ENCODE assay signal across 32 mouse cellular contexts in the genomic region with DNA sequence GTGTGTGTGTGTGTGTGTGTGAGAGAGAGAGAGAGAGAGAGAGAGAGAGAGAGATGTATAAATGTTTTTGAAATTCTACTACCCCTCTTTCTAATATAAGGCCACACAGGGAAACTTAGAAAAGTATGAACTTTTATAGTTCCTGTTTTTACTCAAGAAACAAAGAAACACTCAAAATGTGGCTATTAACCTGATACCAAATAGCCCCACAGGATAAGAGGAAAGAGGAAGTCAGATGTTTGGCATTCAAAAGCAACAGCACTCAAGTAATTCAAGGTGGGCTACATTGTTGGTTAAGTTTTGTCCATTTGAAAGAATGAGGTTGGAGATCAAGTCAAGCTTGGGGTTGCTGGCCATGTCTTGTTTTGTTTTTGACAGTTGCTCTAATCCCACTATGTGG. TPM values are rescaled to one million over a fixed set of nuclear protein-coding genes. Genes with fewer than 3 reads are reported as not detected.
DNase-seq lines count a peak whose midpoint lies in the region; ATAC-seq and TF ChIP-seq lines count a peak whose summit lies in the region.
"Had no signal": no experiment of that assay in that cellular context is flagged by ENCODE, and none has a peak within 500 bp of the region (broad histone marks: within the 10 kb centered on the region; RNA-seq: fewer than 3 reads in every experiment).

No protein-coding gene starts in this region.

- no peaks in the 10 kb centered on the region for H3K27me3 ChIP-seq in MEL (ENCODE audit: control insufficient read depth in 1 of 2, insufficient read depth in 2 of 2, low read length in 2 of 2)
- H3K27me3 ChIP-seq in midbrain, embryonic 11.5 days (ENCODE audit: control insufficient read depth, insufficient read depth, low read length) = no peaks in the 10 kb centered on the region
- H3K27me3 ChIP-seq: forebrain, embryonic 13.5 days; hindbrain, embryonic 13.5 days had no signal

- H3K27ac ChIP-seq in MEL (ENCODE audit: control insufficient read depth, low read depth, low read length) = peak overlapping the region; percentile 99
- no peak overlapping the region for H3K27ac ChIP-seq in midbrain, embryonic 11.5 days (ENCODE audit: low read depth, low read length)
- H3K27ac ChIP-seq: forebrain, embryonic 10.5 days; forebrain, embryonic 13.5 days; hindbrain, embryonic 10.5 days; hindbrain, embryonic 13.5 days had no signal

- DNase-seq in MEL (ENCODE audit: low read depth, low spot score) = peak; percentile 90
- DNase-seq in thymus, postnatal 0 days (ENCODE audit: low spot score) = no peak
- DNase-seq in ovary, postnatal 14 days (ENCODE audit: low spot score) = no peak
- no peak for DNase-seq in midbrain, embryonic 11.5 days (ENCODE audit: low spot score, missing footprints)
- DNase-seq: adrenal gland, adult 8-10 months; adrenal gland, postnatal 25 days; cerebellum, adult 11-12 months; cerebellum, adult 8-10 months; cerebellum, postnatal 10 days; cerebellum, postnatal 36 days; gastrocnemius, postnatal 10 days; gastrocnemius, postnatal 36 days; heart, adult 11 months had no signal

- H3K9ac ChIP-seq in MEL (ENCODE audit: control insufficient read depth, low read depth, low read length, poor library complexity, severe bottlenecking) = peak overlapping the region; percentile 64
- no peak overlapping the region for H3K9ac ChIP-seq in midbrain, embryonic 11.5 days (ENCODE audit: low read length)
- H3K9ac ChIP-seq: forebrain, embryonic 13.5 days; hindbrain, embryonic 13.5 days had no signal

- peaks cover 0 to 30% of the 10 kb centered on the region in 2 experiments; a peak in 2 of 4 replicates for H3K36me3 ChIP-seq in MEL (ENCODE audit: control insufficient read depth in 1 of 2, insufficient read depth in 2 of 2, low read length in 2 of 2)
- H3K36me3 ChIP-seq in midbrain, embryonic 11.5 days (ENCODE audit: control insufficient read depth, insufficient read depth, low read length) = no peaks in the 10 kb centered on the region
- H3K36me3 ChIP-seq: forebrain, embryonic 10.5 days; hindbrain, embryonic 10.5 days; hindbrain, embryonic 13.5 days had no signal

- no peaks in the 10 kb centered on the region; the same call in 1 of the 2 replicates for H3K9me3 ChIP-seq in MEL (replicated peaks; ENCODE audit: insufficient read depth, low read length)
- H3K9me3 ChIP-seq in midbrain, embryonic 11.5 days (ENCODE audit: control insufficient read depth, low read length) = no peaks in the 10 kb centered on the region
- H3K9me3 ChIP-seq: forebrain, embryonic 13.5 days; hindbrain, embryonic 13.5 days had no signal

- no peaks in the 10 kb centered on the region; the same call in 1 of the 2 replicates for H3K79me2 ChIP-seq in MEL (ENCODE audit: control insufficient read depth, insufficient read depth, low read length, poor library complexity)

- peaks cover 20 to 27% of the 10 kb centered on the region in 2 experiments for H3K4me1 ChIP-seq in MEL (ENCODE audit: control insufficient read depth in 1 of 2, insufficient read depth in 2 of 2, low read length in 2 of 2)
- no peaks in the 10 kb centered on the region for H3K4me1 ChIP-seq in midbrain, embryonic 11.5 days (ENCODE audit: control insufficient read depth, insufficient read depth, low read length)
- H3K4me1 ChIP-seq: forebrain, embryonic 10.5 days; forebrain, embryonic 13.5 days; hindbrain, embryonic 10.5 days; hindbrain, embryonic 13.5 days had no signal

- no peak overlapping the region for H3K4me3 ChIP-seq in MEL (ENCODE audit: control insufficient read depth in 1 of 2, insufficient read depth in 1 of 2, low read depth in 2 of 2, low read length in 2 of 2)
- H3K4me3 ChIP-seq in midbrain, embryonic 11.5 days (ENCODE audit: low read depth, low read length) = no peak overlapping the region
- H3K4me3 ChIP-seq: forebrain, embryonic 10.5 days; forebrain, embryonic 13.5 days; hindbrain, embryonic 10.5 days; hindbrain, embryonic 13.5 days had no signal

- no peak for TF ChIP-seq POLR2A in MEL (IDR thresholded peaks at IDR 0.05; ENCODE audit: control insufficient read depth in 1 of 2, insufficient read depth in 1 of 2, low read depth in 1 of 2, low read length in 2 of 2, poor library complexity in 1 of 2)

- TF ChIP-seq CTCF in MEL (IDR thresholded peaks at IDR 0.05 in 2 of 3, conservative IDR thresholded peaks at IDR 0.05 in 1 of 3; ENCODE audit: control insufficient read depth in 1 of 3, insufficient read depth in 1 of 3, low read depth in 2 of 3, low read length in 3 of 3, poor library complexity in 1 of 3, severe bottlenecking in 1 of 3) = no peak

- peak; percentile 85 for ATAC-seq in common myeloid progenitor, adult 5-6 weeks (replicated peaks; ENCODE audit: low read depth, poor library complexity, severe bottlenecking)
- 0 out of 2 replicates have a peak, but pooled peaks have one; percentile 35 for ATAC-seq in megakaryocyte, adult 5-6 weeks (ENCODE audit: poor library complexity, severe bottlenecking)
- ATAC-seq in midbrain, embryonic 11.5 days (ENCODE audit: low FRiP score) = no peak
- ATAC-seq: activated CD4-positive, CD25-positive, alpha-beta regulatory T cell, adult 4 months; forebrain, embryonic 13.5 days; forebrain, embryonic 16.5 days; hindbrain, embryonic 16.5 days had no signal

- TF ChIP-seq EP300 in MEL (IDR thresholded peaks at IDR 0.05; ENCODE audit: low read depth in 1 of 2, low read length in 2 of 2) = peak; percentile 83 to 94; a peak in 3 of 4 replicates

- H3K4me2 ChIP-seq in midbrain, embryonic 11.5 days = no peak overlapping the region
- H3K4me2 ChIP-seq: forebrain, embryonic 13.5 days; heart, embryonic 11.5 days; hindbrain, embryonic 13.5 days had no signal

- TF ChIP-seq RAD21 in MEL (IDR thresholded peaks at IDR 0.05; ENCODE audit: low read depth, low read length) = no peak

TF ChIP-seq in MEL, 35 proteins besides CTCF, POLR2A, EP300 and RAD21 (continues in another document):
- no peak for TF ChIP-seq MXI1 (IDR thresholded peaks at IDR 0.05; ENCODE audit: low read depth, low read length)
- TF ChIP-seq ZC3H11A (IDR thresholded peaks at IDR 0.05; ENCODE audit: low read depth, low read length) = no peak
- TF ChIP-seq MAX (IDR thresholded peaks at IDR 0.05; ENCODE audit: low read length) = no peak; the same call in 1 of the 2 replicates
- TF ChIP-seq TCF12 (IDR thresholded peaks at IDR 0.05; ENCODE audit: low read depth, low read length) = peak; percentile 51; the same call in 1 of the 2 replicates
- no peak for TF ChIP-seq ZKSCAN1 (IDR thresholded peaks at IDR 0.05; ENCODE audit: low read depth, low read length)
- TF ChIP-seq GATA1 (IDR thresholded peaks at IDR 0.05; ENCODE audit: low read depth, low read length) = peak; percentile 80
- TF ChIP-seq MEF2A (IDR thresholded peaks at IDR 0.05; ENCODE audit: extremely low read depth, insufficient replicate concordance, low read depth, low read length, poor library complexity, severe bottlenecking) = no peak
- no peak for TF ChIP-seq BHLHE40 (IDR thresholded peaks at IDR 0.05; ENCODE audit: borderline replicate concordance, low read depth, low read length)
- peak; percentile 56 for TF ChIP-seq HCFC1 (IDR thresholded peaks at IDR 0.05; ENCODE audit: low read depth, low read length)
- no peak for TF ChIP-seq NRF1 (IDR thresholded peaks at IDR 0.05; ENCODE audit: insufficient read depth, low read depth, low read length, poor library complexity, severe bottlenecking)
- TF ChIP-seq ETS1 (IDR thresholded peaks at IDR 0.05; ENCODE audit: low read depth, low read length) = peak; percentile 85
- peak; percentile 29; the same call in 1 of the 2 replicates for TF ChIP-seq ZNF384 (IDR thresholded peaks at IDR 0.05; ENCODE audit: low read depth, low read length)
- TF ChIP-seq CHD1 (IDR thresholded peaks at IDR 0.05; ENCODE audit: low read depth, low read length) = no peak
- TF ChIP-seq CHD2 (IDR thresholded peaks at IDR 0.05; ENCODE audit: low read length) = no peak
- TF ChIP-seq NELFE (IDR thresholded peaks at IDR 0.05; ENCODE audit: low read depth, low read length) = no peak
- TF ChIP-seq TAL1 (IDR thresholded peaks at IDR 0.05; ENCODE audit: low read length) = 0 out of 2 replicates have a peak, but pooled peaks have one; percentile 8
- TF ChIP-seq MAZ (IDR thresholded peaks at IDR 0.05; ENCODE audit: low read depth, low read length) = no peak
- TF ChIP-seq ELF1 (IDR thresholded peaks at IDR 0.05; ENCODE audit: low read depth, low read length) = no peak
- peak; percentile 63; the same call in 1 of the 2 replicates for TF ChIP-seq RCOR1 (IDR thresholded peaks at IDR 0.05; ENCODE audit: low read depth, low read length)
- TF ChIP-seq TBP (IDR thresholded peaks at IDR 0.05; ENCODE audit: low read depth, low read length) = peak; percentile 59

RNA-seq across cellular contexts. Expression of a gene that starts 13.6 kb away (rescaled TPM):
- total RNA-seq in MEL (2012; rRNA removed) = 0.08 TPM in 1 of 2 replicates, not detected in the other
- not detected for polyA plus RNA-seq in MEL (2012; ENCODE audit: insufficient read depth in 1 of 2, insufficient read length in 2 of 2, low read depth in 1 of 2, low replicate concordance in 2 of 2, missing spikeins in 1 of 2)
- total RNA-seq in common myeloid progenitor, adult 5-6 weeks (2017) = not detected in 2 replicates
- 0.16 and 0.27 TPM in 2 replicates for total RNA-seq in megakaryocyte, adult 5-6 weeks (2015)
- total RNA-seq in megakaryocyte, adult 5-6 weeks (2017) = 0.04 and 0.81 TPM in 2 replicates
- 1.2 and 1.7 TPM in 2 replicates for polyA plus RNA-seq in thymus, postnatal 0 days (2015; fragmentation: Nextera tagmentation; extraction: Ambion mirVana)
- not detected in 2 replicates for polyA plus RNA-seq in midbrain, embryonic 11.5 days (2014; fragmentation: Nextera tagmentation; extraction: Ambion mirVana)
- total RNA-seq: adrenal gland, adult 8-10 months; adrenal gland, postnatal 25 days; ES-E14; gastrocnemius, adult 18-20 months; gastrocnemius, postnatal 10 days; gastrocnemius, postnatal 36 days; heart, adult 8-10 months; heart, postnatal 25 days had no signal
- polyA plus RNA-seq: brain, embryonic 14.5 days; embryonic facial prominence, embryonic 11.5 days; embryonic facial prominence, embryonic 14.5 days; forebrain, embryonic 10.5 days; forebrain, embryonic 13.5 days; forebrain, embryonic 16.5 days; heart, embryonic 11.5 days; heart, embryonic 14.5 days; heart, postnatal 0 days; hindbrain, embryonic 10.5 days; hindbrain, embryonic 13.5 days; hindbrain, embryonic 16.5 days had no signal

RNA-seq across cellular contexts. Expression of a gene that starts 32.3 kb away (rescaled TPM):
- total RNA-seq in MEL (2012; rRNA removed) = 0.10 TPM in 1 of 2 replicates, not detected in the other
- under 1 TPM in 1 of 2 experiments, not detected in 1; 0.10 TPM for polyA plus RNA-seq in MEL (2012; ENCODE audit: insufficient read depth in 1 of 2, insufficient read length in 2 of 2, low read depth in 1 of 2, low replicate concordance in 2 of 2, missing spikeins in 1 of 2)
- total RNA-seq in common myeloid progenitor, adult 5-6 weeks (2017) = not detected in 2 replicates
- total RNA-seq in megakaryocyte, adult 5-6 weeks (2015) = not detected in 2 replicates
- total RNA-seq in megakaryocyte, adult 5-6 weeks (2017) = not detected in 2 replicates
- not detected in 2 replicates for polyA plus RNA-seq in thymus, postnatal 0 days (2015; fragmentation: Nextera tagmentation; extraction: Ambion mirVana)
- not detected in 2 replicates for polyA plus RNA-seq in midbrain, embryonic 11.5 days (2014; fragmentation: Nextera tagmentation; extraction: Ambion mirVana)
- total RNA-seq: adrenal gland, adult 8-10 months; adrenal gland, postnatal 25 days; ES-E14; gastrocnemius, adult 18-20 months; gastrocnemius, postnatal 10 days; gastrocnemius, postnatal 36 days; heart, adult 8-10 months; heart, postnatal 25 days had no signal
- polyA plus RNA-seq: activated CD4-positive, CD25-positive, alpha-beta regulatory T cell, adult 4 months; brain, embryonic 14.5 days; embryonic facial prominence, embryonic 11.5 days; embryonic facial prominence, embryonic 14.5 days; forebrain, embryonic 10.5 days; forebrain, embryonic 13.5 days; forebrain, embryonic 16.5 days; heart, embryonic 11.5 days; heart, embryonic 14.5 days; heart, postnatal 0 days; hindbrain, embryonic 10.5 days; hindbrain, embryonic 13.5 days; hindbrain, embryonic 16.5 days had no signal

RNA-seq across cellular contexts. Expression of a gene that starts 47.5 kb away (rescaled TPM):
- total RNA-seq in MEL (2012; rRNA removed) = not detected in 2 replicates
- not detected for polyA plus RNA-seq in MEL (2012; ENCODE audit: insufficient read depth in 1 of 2, insufficient read length in 2 of 2, low read depth in 1 of 2, low replicate concordance in 2 of 2, missing spikeins in 1 of 2)
- total RNA-seq in common myeloid progenitor, adult 5-6 weeks (2017) = not detected in 2 replicates
- not detected in 2 replicates for total RNA-seq in megakaryocyte, adult 5-6 weeks (2015)
- not detected in 2 replicates for total RNA-seq in megakaryocyte, adult 5-6 weeks (2017)
- 0.16 and 0.18 TPM in 2 replicates for polyA plus RNA-seq in thymus, postnatal 0 days (2015; fragmentation: Nextera tagmentation; extraction: Ambion mirVana)
- polyA plus RNA-seq in midbrain, embryonic 11.5 days (2014; fragmentation: Nextera tagmentation; extraction: Ambion mirVana) = not detected in 2 replicates
- total RNA-seq: adrenal gland, adult 8-10 months; adrenal gland, postnatal 25 days; ES-E14; gastrocnemius, adult 18-20 months; gastrocnemius, postnatal 10 days; gastrocnemius, postnatal 36 days; heart, adult 8-10 months; heart, postnatal 25 days had no signal
- polyA plus RNA-seq: activated CD4-positive, CD25-positive, alpha-beta regulatory T cell, adult 4 months; brain, embryonic 14.5 days; embryonic facial prominence, embryonic 11.5 days; embryonic facial prominence, embryonic 14.5 days; forebrain, embryonic 10.5 days; forebrain, embryonic 16.5 days; heart, embryonic 11.5 days; heart, embryonic 14.5 days; heart, postnatal 0 days; hindbrain, embryonic 10.5 days; hindbrain, embryonic 13.5 days; hindbrain, embryonic 16.5 days had no signal
